Mouse (Mus musculus): ENCODE data around the gene Tmem59. TPM values are rescaled to one million over a fixed set of nuclear protein-coding genes. Genes with fewer than 3 reads are reported as not detected.
A peak's percentile ranks its signal among the peaks of the same experiment; 100 is the strongest.

The Tmem59 gene
- total and polyA plus RNA-seq, 3 experiments = 50.7 to 71.8 (median 68.5) TPM

DNA sequence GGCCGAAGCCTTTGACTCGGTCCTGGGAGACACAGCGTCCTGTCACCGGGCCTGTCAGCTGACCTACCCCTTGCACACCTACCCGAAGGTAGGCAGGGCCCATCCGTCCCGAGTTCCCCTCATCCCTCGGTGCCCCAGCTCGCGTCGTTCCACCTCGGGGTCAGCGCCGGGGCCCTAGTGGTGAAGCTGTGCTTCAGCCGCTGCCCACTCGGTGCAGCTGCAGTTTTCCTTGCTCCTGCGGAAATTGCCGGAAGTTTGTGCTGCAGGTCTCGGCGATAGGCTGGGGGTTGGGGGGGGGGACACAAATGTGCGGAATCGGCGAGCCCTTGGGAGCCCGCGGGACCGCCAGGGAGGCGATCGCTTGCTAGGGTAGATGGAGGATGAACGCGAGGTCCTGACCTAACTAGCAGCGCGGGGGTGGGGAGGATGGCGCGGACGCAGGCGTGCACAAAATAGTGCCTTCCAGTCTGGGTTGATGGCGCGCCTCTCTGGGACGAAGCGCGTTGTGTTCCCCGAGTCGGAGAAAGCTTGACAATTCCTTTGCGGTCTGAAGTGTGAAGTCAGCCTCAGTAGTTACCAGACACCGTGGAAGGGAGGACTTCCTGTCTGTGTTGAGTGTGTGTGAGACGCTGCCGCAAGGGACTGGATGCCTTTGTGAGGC is 761 bp downstream of the Tmem59 start, which contains the start of gene Tceanc2:
Tceanc2 (minus strand) TSS at position 287 of the 661 bp plus-strand sequence.
- TF ChIP-seq KAT2A (IDR thresholded peaks at IDR 0.05; ENCODE audit: insufficient replicate concordance, low read length) (0 out of 2 replicates have a peak, but pooled peaks have one; percentile 32), UBTF (IDR thresholded peaks at IDR 0.05; ENCODE audit: low read depth, low read length) (peak; percentile 72; the same call in 1 of the 2 replicates), BHLHE40 (IDR thresholded peaks at IDR 0.05; ENCODE audit: low read depth, low read length) (0 out of 2 replicates have a peak, but pooled peaks have one; percentile 7), CHD2 (IDR thresholded peaks at IDR 0.05; ENCODE audit: low read length) (no peak), SIN3A (IDR thresholded peaks at IDR 0.05; ENCODE audit: low read length) (peak; percentile 64), ETS1 (conservative IDR thresholded peaks at IDR 0.05; ENCODE audit: low read depth, low read length) (no peak), MXI1 (IDR thresholded peaks at IDR 0.05; ENCODE audit: low read depth, low read length) (peak; percentile 52; the same call in 1 of the 2 replicates), NELFE (IDR thresholded peaks at IDR 0.05; ENCODE audit: low read depth, low read length) (0 out of 2 replicates have a peak, but pooled peaks have one; percentile 3), TBP (conservative IDR thresholded peaks at IDR 0.05; ENCODE audit: low read depth, low read length) (0 out of 2 replicates have a peak, but pooled peaks have one; percentile 19), MYC (IDR thresholded peaks at IDR 0.05; ENCODE audit: low read depth, low read length) (0 out of 2 replicates have a peak, but pooled peaks have one; percentile 35), CHD1 (IDR thresholded peaks at IDR 0.05; ENCODE audit: low read depth, low read length) (peak; percentile 90)
- Histone ChIP-seq H3K4me3 (replicated peaks in 1 of 3; ENCODE audit: low read depth in 2 of 3, low read length in 2 of 3, poor library complexity in 1 of 3) (peak within 1 kb of the TSS; percentile 93 to 100 (median 98)), H3K27ac (ENCODE audit: insufficient read depth, low read depth) (peak within 1 kb of the TSS; percentile 94), H3K36me3 (replicated peaks in 1 of 2; ENCODE audit: control insufficient read depth in 1 of 2, insufficient read depth in 1 of 2, low read length in 1 of 2) (peaks cover 13 to 30% of the 10 kb centered on the region in 2 experiments), H3K9ac (ENCODE audit: insufficient read depth, low read depth) (peak within 1 kb of the TSS; percentile 91), H3K4me2 (ENCODE audit: insufficient read depth, low read depth, poor library complexity, severe bottlenecking) (peak within 1 kb of the TSS; percentile 93), H3K27me3 (replicated peaks) (no peaks in the 10 kb centered on the region), H3K9me3 (replicated peaks; ENCODE audit: low read length) (no peaks in the 10 kb centered on the region), H3K4me1 (ENCODE audit: control insufficient read depth in 1 of 2, insufficient read depth in 2 of 2) (peaks cover 3 to 55% of the 10 kb centered on the region in 2 experiments), H3K79me2 (replicated peaks; ENCODE audit: control insufficient read depth, extremely low read depth, insufficient read depth, poor library complexity, severe bottlenecking) (peaks cover 51% of the 10 kb centered on the region)
- in situ Hi-C loops (cut with MboI; ENCODE audit: low pct_ligation_motif_present, low pct_unique_long_range_greater_than_20kb, low sequenced_read_pairs) = no loop called here
- DNase-seq (ENCODE audit: extremely low read depth) = peak; percentile 63
- dilution Hi-C loops (cut with MboI; ENCODE audit: extremely low pct_ligation_motif_present, extremely low pct_unique_long_range_greater_than_20kb, low sequenced_read_pairs) = no loop called here

GRCm38 (mm10) chr4:107179561-107179960 is 1.4 kb downstream of the Tmem59 start:
- no peaks in the 10 kb centered on the region for H3K27me3 ChIP-seq (replicated peaks)
- peak overlapping the region; percentile 93 to 100 (median 98) for H3K4me3 ChIP-seq (replicated peaks in 1 of 3; ENCODE audit: low read depth in 2 of 3, low read length in 2 of 3, poor library complexity in 1 of 3)
- peak overlapping the region; percentile 86 for H3K4me2 ChIP-seq (ENCODE audit: insufficient read depth, low read depth, poor library complexity, severe bottlenecking)
- no peaks in the 10 kb centered on the region for H3K9me3 ChIP-seq (replicated peaks; ENCODE audit: low read length)
- in situ Hi-C loops (cut with MboI; ENCODE audit: low pct_ligation_motif_present, low pct_unique_long_range_greater_than_20kb, low sequenced_read_pairs) (no loop called here), dilution Hi-C loops (cut with MboI; ENCODE audit: extremely low pct_ligation_motif_present, extremely low pct_unique_long_range_greater_than_20kb, low sequenced_read_pairs) (no loop called here)
- no peak for TF ChIP-seq ZC3H11A (IDR thresholded peaks at IDR 0.05; ENCODE audit: low read depth, low read length)
- TF ChIP-seq USF2 (conservative IDR thresholded peaks at IDR 0.05; ENCODE audit: low read depth, low read length) = no peak
- TF ChIP-seq IRF4 (IDR thresholded peaks at IDR 0.05; ENCODE audit: low read depth, low read length) = no peak
- TF ChIP-seq E2F4 (IDR thresholded peaks at IDR 0.05; ENCODE audit: insufficient replicate concordance, low read depth, low read length) = no peak
- no peak for TF ChIP-seq CHD2 (IDR thresholded peaks at IDR 0.05; ENCODE audit: low read length)
- no peak for TF ChIP-seq GABPA (IDR thresholded peaks at IDR 0.05; ENCODE audit: insufficient replicate concordance, low read depth, low read length)
- peak; percentile 93 for TF ChIP-seq ZNF384 (IDR thresholded peaks at IDR 0.05; ENCODE audit: low read depth, low read length)
- TF ChIP-seq MXI1 (IDR thresholded peaks at IDR 0.05; ENCODE audit: low read depth, low read length) = no peak
- TF ChIP-seq TBP (conservative IDR thresholded peaks at IDR 0.05; ENCODE audit: low read depth, low read length) = no peak
- peak overlapping the region; percentile 91 for H3K9ac ChIP-seq (ENCODE audit: insufficient read depth, low read depth)
- H3K36me3 ChIP-seq (replicated peaks in 1 of 2; ENCODE audit: control insufficient read depth in 1 of 2, insufficient read depth in 1 of 2, low read length in 1 of 2) = peaks cover 12 to 25% of the 10 kb centered on the region in 2 experiments
- peaks cover 3 to 57% of the 10 kb centered on the region in 2 experiments for H3K4me1 ChIP-seq (ENCODE audit: control insufficient read depth in 1 of 2, insufficient read depth in 2 of 2)
- DNase-seq (ENCODE audit: extremely low read depth) = peak; percentile 15
- peaks cover 57% of the 10 kb centered on the region for H3K79me2 ChIP-seq (replicated peaks; ENCODE audit: control insufficient read depth, extremely low read depth, insufficient read depth, poor library complexity, severe bottlenecking)
- no peak overlapping the region for H3K27ac ChIP-seq (ENCODE audit: insufficient read depth, low read depth)
